Mouse (Mus musculus) heart, postnatal 0 days (tissue): ENCODE measurements around the gene Gzmm. TPM values are rescaled to one million over a fixed set of nuclear protein-coding genes. Genes with fewer than 3 reads are reported as not detected.
A peak's percentile ranks its signal among the peaks of the same experiment; 100 is the strongest.

Experiments
- ATAC-seq: fragments of 200-750 bp; cut with Nextera tagmentation; 2 replicates; pipeline ENCODE4 v1.8.0; 2017; ENCODE audit warnings: low read depth, moderate number of reproducible peaks, moderate library complexity; ENCODE audit not compliant: insufficient read depth
- DNase-seq: peaks from one replicate; pipeline ENCODE4 v3.0.0-alpha.2; 2016; ENCODE audit warnings: low spot score
- H3K27ac ChIP-seq: fragments of 300-500 bp; sonication (generic); 2 replicates; pipeline ENCODE4 v1.5.1; 2014; ENCODE audit warnings: low read depth, mild to moderate bottlenecking
- H3K27me3 ChIP-seq: fragments of 300-500 bp; sonication (generic); 2 replicates; pipeline ENCODE4 v1.6.1; 2014; ENCODE audit warnings: low read length, mixed read lengths; ENCODE audit not compliant: control insufficient read depth, insufficient read depth
- H3K36me3 ChIP-seq: fragments of 300-500 bp; sonication (generic); replicated peaks from 2 replicates; pipeline ENCODE4 v1.6.1; 2014; ENCODE audit warnings: low read length, mixed read lengths; ENCODE audit not compliant: control insufficient read depth, insufficient read depth
- H3K4me1 ChIP-seq: fragments of 300-500 bp; sonication (generic); 2 replicates; pipeline ENCODE4 v1.6.1; 2014; ENCODE audit warnings: antibody characterized with exemption; ENCODE audit not compliant: control insufficient read depth, insufficient read depth
- H3K4me2 ChIP-seq: fragments of 300-500 bp; sonication (generic); 2 replicates; pipeline ENCODE4 v1.6.1; 2014; ENCODE audit warnings: low read depth, mild to moderate bottlenecking, low read length, moderate library complexity
- H3K4me3 ChIP-seq: fragments of 300-500 bp; sonication (generic); 2 replicates; pipeline ENCODE4 v1.5.1; 2014; ENCODE audit warnings: low read depth, low read length
- H3K9ac ChIP-seq: fragments of 300-500 bp; sonication (generic); replicated peaks from 2 replicates; pipeline ENCODE4 v1.6.1; 2014; ENCODE audit warnings: low read depth, low read length, mixed read lengths
- H3K9me3 ChIP-seq: fragments of 300-500 bp; sonication (generic); replicated peaks from 2 replicates; pipeline ENCODE4 v1.6.1; 2016; ENCODE audit warnings: low read length; ENCODE audit not compliant: control insufficient read depth
- CTCF ChIP-seq: IDR thresholded peaks from 2 replicates; pipeline ENCODE4 v1.5.1; 2016; ENCODE audit warnings: antibody characterized with exemption, control low read depth, low read depth
- EP300 ChIP-seq: IDR thresholded peaks from 2 replicates; pipeline ENCODE4 v1.6.1; 2016; ENCODE audit warnings: antibody characterized with exemption, low read depth
- WGBS: fragments of 180-500 bp; shearing (Covaris S2); extraction: QIAGEN DNeasy Blood & Tissue Kit; methylation state at CpG from one replicate; pipeline ENCODE4 v1.1.7; 2014; 5-methylcytosine and 5-hydroxymethylcytosine counted together
- polyA plus RNA-seq: library from polyadenylated mRNA; unstranded; fragments of >200 nt; fragmentation: Nextera tagmentation; extraction: Ambion mirVana; gene quantifications from 2 replicates; pipeline ENCODE4 v1.2.1, GENCODE M21; 2015
- total RNA-seq: library from RNA; depleted of rRNA; stranded (reverse); fragments of >200 nt; gene quantifications from 2 replicates; pipeline ENCODE4 v1.2.3, GENCODE M21; 2014; ENCODE audit warnings: low replicate concordance; rRNA removed

Gzmm gene
- 2.4 and 2.5 TPM in 2 replicates for total RNA-seq
- 2.1 and 2.8 TPM in 2 replicates for polyA plus RNA-seq

DNA sequence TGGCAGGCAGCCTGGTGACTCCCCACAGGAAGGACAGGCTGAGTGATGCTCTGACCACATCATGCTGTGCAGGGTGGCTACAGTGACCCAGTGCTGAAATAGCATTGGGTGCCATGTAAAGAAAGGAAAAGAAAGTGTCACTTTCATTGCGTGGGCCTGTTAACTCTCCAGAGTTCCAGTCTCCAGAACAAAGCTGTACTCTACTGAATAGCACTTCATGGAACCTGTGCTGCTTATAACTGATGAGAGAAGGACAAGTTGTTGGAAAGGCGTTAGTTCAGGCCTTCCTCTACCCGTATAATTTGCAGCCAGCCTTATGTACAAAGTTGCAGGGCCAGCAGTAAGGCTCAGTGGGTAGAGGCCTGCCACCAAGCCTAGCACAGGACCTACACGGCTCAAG is at the start of gene Gzmm:
Gzmm (plus strand) TSS at position 301 of the 400 bp plus-strand sequence.
- TF ChIP-seq EP300 = no peak
- TF ChIP-seq CTCF = no peak
- Histone ChIP-seq H3K4me3 (no peak within 1 kb of the TSS), H3K9me3 (no peaks in the 10 kb centered on the region), H3K27me3 (no peaks in the 10 kb centered on the region), H3K9ac (no peak within 1 kb of the TSS), H3K4me1 (peaks cover 23% of the 10 kb centered on the region), H3K36me3 (peaks cover 50% of the 10 kb centered on the region), H3K27ac (no peak within 1 kb of the TSS), H3K4me2 (no peak within 1 kb of the TSS)
- ATAC-seq (no peak), DNase-seq (no peak)
- 73% methylated on average over 4 of the region's 4 CpGs for WGBS

DNA sequence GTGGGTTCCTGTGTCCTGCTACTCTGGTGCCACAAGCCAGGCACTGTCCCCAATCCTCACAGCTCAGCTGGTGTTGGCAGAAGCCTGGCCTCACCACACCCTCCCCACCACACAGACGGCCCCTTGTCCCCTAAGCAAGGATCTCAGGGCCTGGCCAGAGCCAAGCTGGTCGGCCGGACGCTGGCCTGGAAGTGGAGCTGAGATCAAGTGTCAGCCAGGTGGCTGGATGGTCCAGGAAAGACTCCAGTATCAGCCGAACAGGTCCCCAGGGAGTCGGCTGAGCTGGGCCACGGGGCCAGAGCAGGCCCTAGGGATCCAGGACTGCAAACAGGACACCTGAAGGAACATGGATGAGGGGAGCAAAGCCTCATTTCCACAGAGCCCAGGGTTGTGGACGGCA is 43.1 kb upstream of the Gzmm start, which contains the start of gene Odf3l2:
Odf3l2 (minus strand) TSS at position 28 of the 400 bp plus-strand sequence.
- Histone ChIP-seq H3K4me3 (no peak within 1 kb of the TSS), H3K9ac (no peak within 1 kb of the TSS), H3K27ac (no peak within 1 kb of the TSS), H3K4me2 (no peak within 1 kb of the TSS), H3K4me1 (no peaks in the 10 kb centered on the region), H3K27me3 (no peaks in the 10 kb centered on the region), H3K36me3 (no peaks in the 10 kb centered on the region), H3K9me3 (no peaks in the 10 kb centered on the region)
- TF ChIP-seq CTCF = no peak
- TF ChIP-seq EP300 = no peak
- no peak for DNase-seq
- no peak for ATAC-seq
- WGBS = 53% methylated on average over 8 of the region's 8 CpGs

- WGBS = 23% methylated on average over 7 of the region's 7 CpGs
- H3K27me3 ChIP-seq = peaks cover 4% of the 10 kb centered on the region; the same call in 1 of the 2 replicates
- ATAC-seq (peak; percentile 55; the same call in 1 of the 2 replicates), DNase-seq (peak; percentile 55)
- H3K4me2 ChIP-seq = no peak overlapping the region
- H3K36me3 ChIP-seq = no peaks in the 10 kb centered on the region
- H3K9ac ChIP-seq = no peak overlapping the region
- no peak overlapping the region for H3K4me3 ChIP-seq
- H3K9me3 ChIP-seq = no peaks in the 10 kb centered on the region
- H3K27ac ChIP-seq = no peak overlapping the region
- TF ChIP-seq EP300 (no peak), CTCF (peak; percentile 93)
- H3K4me1 ChIP-seq = no peaks in the 10 kb centered on the region
Measured at GRCm38 (mm10) chr10:79649070-79649751, 39.6 kb upstream of the Gzmm start.

DNA sequence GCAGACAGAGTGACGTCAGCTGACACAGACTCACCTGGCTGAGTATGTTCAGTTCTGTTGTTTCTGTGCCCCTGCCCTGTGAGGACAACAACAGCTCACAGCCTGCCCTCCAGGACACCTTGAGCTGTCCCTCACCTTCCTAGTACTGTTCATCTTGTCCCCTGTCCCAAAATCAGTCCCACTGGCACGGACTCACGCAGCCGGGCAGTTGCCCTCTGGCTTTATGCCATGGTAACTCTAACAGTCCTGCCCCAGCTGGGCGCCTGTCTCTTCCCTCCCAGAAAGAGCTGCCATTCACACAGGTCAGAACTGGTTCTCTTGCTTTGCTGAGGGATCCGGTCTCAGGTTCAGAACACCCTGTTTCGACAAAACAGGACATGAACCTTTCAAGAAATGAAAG is 36.0 kb upstream of the Gzmm start:
- Histone ChIP-seq H3K36me3 (no peaks in the 10 kb centered on the region), H3K4me3 (no peak overlapping the region), H3K4me2 (no peak overlapping the region), H3K9ac (no peak overlapping the region), H3K27me3 (peaks cover 18% of the 10 kb centered on the region), H3K27ac (no peak overlapping the region), H3K4me1 (no peaks in the 10 kb centered on the region), H3K9me3 (no peaks in the 10 kb centered on the region)
- no peak for DNase-seq
- WGBS = 68% methylated on average over 7 of the region's 7 CpGs
- no peak for ATAC-seq
- TF ChIP-seq CTCF (no peak), EP300 (no peak)

DNA sequence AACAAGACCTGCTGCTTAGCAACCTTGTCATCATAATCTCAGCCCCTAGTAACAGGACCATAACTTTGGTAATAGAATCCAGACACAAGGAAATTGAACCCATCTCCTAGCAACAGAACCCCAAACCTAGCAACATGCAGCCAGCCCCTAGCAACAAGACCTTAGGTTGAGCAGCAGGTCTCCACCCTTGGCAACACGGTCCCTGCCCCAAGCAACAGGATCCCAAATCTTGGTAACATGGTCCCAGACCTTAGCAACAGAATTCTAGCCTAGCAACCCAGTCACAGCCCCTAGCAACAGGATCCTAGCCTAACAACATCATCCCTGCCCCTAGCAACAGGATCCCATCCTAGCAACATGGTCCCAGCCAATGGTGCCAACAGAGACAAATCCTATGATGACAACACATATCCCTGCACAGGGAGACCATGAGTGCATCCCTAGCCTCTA is 33.8 kb upstream of the Gzmm start:
- ATAC-seq (no peak), DNase-seq (no peak)
- 52% methylated on average over 1 of the region's 1 CpGs for WGBS
- H3K4me2 ChIP-seq = no peak overlapping the region
- H3K4me1 ChIP-seq = no peaks in the 10 kb centered on the region
- no peaks in the 10 kb centered on the region for H3K36me3 ChIP-seq
- H3K9me3 ChIP-seq = no peaks in the 10 kb centered on the region
- TF ChIP-seq EP300 (no peak), CTCF (no peak)
- no peak overlapping the region for H3K9ac ChIP-seq
- no peak overlapping the region for H3K4me3 ChIP-seq
- peaks cover 18% of the 10 kb centered on the region for H3K27me3 ChIP-seq
- H3K27ac ChIP-seq = no peak overlapping the region

GRCm38 (mm10) chr10:79658829-79659228 is 30.0 kb upstream of the Gzmm start:
- ATAC-seq = no peak
- Histone ChIP-seq H3K4me1 (no peaks in the 10 kb centered on the region), H3K4me2 (no peak overlapping the region), H3K27me3 (peaks cover 18% of the 10 kb centered on the region), H3K27ac (no peak overlapping the region), H3K36me3 (no peaks in the 10 kb centered on the region), H3K9ac (no peak overlapping the region), H3K4me3 (no peak overlapping the region), H3K9me3 (no peaks in the 10 kb centered on the region)
- no peak for TF ChIP-seq EP300
- TF ChIP-seq CTCF = peak; percentile 38
- DNase-seq = no peak
- 9% methylated on average over 4 of the region's 4 CpGs for WGBS
